Mouse (Mus musculus): Measurements from ENCODE around the gene Acsm3. TPM values are rescaled to one million over a fixed set of nuclear protein-coding genes. Genes with fewer than 3 reads are reported as not detected.
"Not testable (repeated sequence)": the region's sequence is repeated elsewhere in the genome, so short reads cannot be mapped to it uniquely, and the experiment has no call there.

The Acsm3 gene
- polyA plus RNA-seq, 1 experiment from 2014 or later: 21.7 TPM

DNA sequence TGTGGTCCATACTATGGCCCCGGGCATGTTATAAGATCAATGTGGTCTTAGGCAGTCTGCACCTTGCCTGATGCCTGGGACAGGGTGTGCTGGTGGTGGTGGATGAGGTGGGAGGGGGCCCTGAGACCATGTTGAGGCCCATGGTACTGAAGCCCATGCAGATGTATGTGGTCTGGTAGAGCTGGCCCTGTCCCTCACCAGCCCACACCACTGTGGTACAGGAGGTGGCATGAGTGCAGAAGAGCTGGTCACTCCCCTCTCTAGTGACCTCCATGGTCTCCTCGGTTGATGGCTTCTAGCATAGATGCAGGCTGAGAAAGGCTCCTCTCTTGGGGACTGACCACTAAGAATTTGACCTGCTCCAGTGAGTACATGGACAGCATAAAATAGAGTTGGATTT is 21.8 kb upstream of the Acsm3 start:
- H3K9me3 ChIP-seq (ENCODE audit: low read length): 0 out of 2 replicates have a peak, but pooled peaks cover 2% of the 10 kb centered on the region
- no peak overlapping the region for H3K4me3 ChIP-seq (ENCODE audit: low read depth, low read length)
- no peak overlapping the region for H3K4me2 ChIP-seq (ENCODE audit: low read depth, low read length)
- no peaks in the 10 kb centered on the region for H3K36me3 ChIP-seq (replicated peaks; ENCODE audit: insufficient read depth, low read length)
- H3K27me3 ChIP-seq (ENCODE audit: insufficient read depth, low read length): no peaks in the 10 kb centered on the region
- TF ChIP-seq CTCF (IDR thresholded peaks at IDR 0.05; ENCODE audit: low read depth) (no peak), EP300 (IDR thresholded peaks at IDR 0.05; ENCODE audit: low read depth) (no peak)
- WGBS (ENCODE audit: insufficient replicate concordance): 74% methylated on average over 2 of the region's 2 CpGs
- ATAC-seq: no peak
- DNase-seq: no peak
- H3K27ac ChIP-seq (ENCODE audit: low read depth): no peak overlapping the region
- no peak overlapping the region for H3K9ac ChIP-seq (replicated peaks)
- no peaks in the 10 kb centered on the region for H3K4me1 ChIP-seq (ENCODE audit: insufficient read depth)

DNA sequence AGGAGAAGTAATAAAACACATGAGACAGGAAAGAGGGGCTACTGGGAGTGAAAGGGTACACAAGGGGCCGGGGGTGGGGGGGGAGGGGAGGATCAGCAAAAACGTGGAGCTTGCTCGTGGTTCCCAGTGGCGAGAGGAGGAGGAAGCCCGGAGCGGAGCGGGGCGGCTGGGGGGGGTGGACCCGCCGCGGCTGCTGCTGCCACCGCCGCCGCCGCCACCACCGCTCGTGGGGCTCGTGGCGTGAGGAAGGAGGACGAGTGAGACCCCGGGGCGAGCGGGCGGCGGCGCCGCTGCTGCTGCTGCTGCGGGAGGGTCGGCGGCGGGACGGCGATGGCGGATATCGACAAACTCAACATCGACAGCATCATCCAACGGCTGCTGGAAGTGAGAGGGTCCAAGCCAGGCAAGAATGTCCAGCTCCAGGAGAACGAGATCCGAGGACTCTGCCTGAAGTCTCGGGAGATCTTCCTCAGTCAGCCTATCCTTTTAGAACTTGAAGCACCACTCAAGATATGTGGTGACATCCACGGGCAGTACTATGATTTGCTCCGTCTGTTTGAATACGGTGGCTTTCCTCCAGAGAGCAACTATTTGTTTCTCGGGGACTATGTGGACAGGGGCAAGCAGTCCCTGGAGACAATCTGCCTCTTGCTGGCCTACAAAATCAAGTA is 20.8 kb upstream of the Acsm3 start:
- peak overlapping the region; percentile 52 for H3K4me2 ChIP-seq (ENCODE audit: low read depth, low read length)
- not testable (repeated sequence) for H3K36me3 ChIP-seq (replicated peaks; ENCODE audit: insufficient read depth, low read length); H3K9ac ChIP-seq (replicated peaks); H3K4me1 ChIP-seq (ENCODE audit: insufficient read depth); H3K4me3 ChIP-seq (ENCODE audit: low read depth, low read length); DNase-seq; ATAC-seq; H3K27me3 ChIP-seq (ENCODE audit: insufficient read depth, low read length); H3K27ac ChIP-seq (ENCODE audit: low read depth); H3K9me3 ChIP-seq (ENCODE audit: low read length)
- 6% methylated on average over 17 of the region's 44 CpGs for WGBS (ENCODE audit: insufficient replicate concordance)

DNA sequence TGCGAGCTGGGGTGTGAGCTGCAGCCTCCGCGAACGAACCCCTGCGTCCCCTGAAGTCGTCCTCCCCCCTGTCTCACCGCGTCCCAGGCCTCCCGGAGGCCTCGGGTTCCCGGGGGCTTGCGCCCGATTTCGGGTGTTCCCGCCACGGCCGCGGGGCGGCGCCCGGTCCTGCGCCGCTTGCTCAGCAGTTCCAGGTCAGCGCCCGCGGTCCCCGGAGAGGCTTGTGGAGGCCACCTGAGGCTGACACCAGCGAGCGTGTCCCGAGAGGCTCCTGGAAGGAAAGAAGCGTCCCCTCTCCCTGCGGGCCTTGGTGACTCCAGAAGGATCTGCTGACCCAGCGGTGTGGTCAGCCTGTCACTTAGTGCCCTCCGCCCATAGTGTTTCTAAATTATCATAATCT is 16.4 kb upstream of the Acsm3 start:
- peak; percentile 66 for DNase-seq
- Histone ChIP-seq H3K4me2 (ENCODE audit: low read depth, low read length) (peak overlapping the region; percentile 4), H3K9ac (replicated peaks) (no peak overlapping the region), H3K4me3 (ENCODE audit: low read depth, low read length) (no peak overlapping the region), H3K36me3 (replicated peaks; ENCODE audit: insufficient read depth, low read length) (no peaks in the 10 kb centered on the region), H3K27ac (ENCODE audit: low read depth) (no peak overlapping the region), H3K27me3 (ENCODE audit: insufficient read depth, low read length) (no peaks in the 10 kb centered on the region), H3K9me3 (ENCODE audit: low read length) (no peaks in the 10 kb centered on the region), H3K4me1 (ENCODE audit: insufficient read depth) (0 out of 2 replicates have a peak, but pooled peaks cover 2% of the 10 kb centered on the region)
- TF ChIP-seq EP300 (IDR thresholded peaks at IDR 0.05; ENCODE audit: low read depth) (no peak), CTCF (IDR thresholded peaks at IDR 0.05; ENCODE audit: low read depth) (peak; percentile 64)
- ATAC-seq: peak; percentile 73
- WGBS (ENCODE audit: insufficient replicate concordance): 9% methylated on average over 34 of the region's 34 CpGs

DNA sequence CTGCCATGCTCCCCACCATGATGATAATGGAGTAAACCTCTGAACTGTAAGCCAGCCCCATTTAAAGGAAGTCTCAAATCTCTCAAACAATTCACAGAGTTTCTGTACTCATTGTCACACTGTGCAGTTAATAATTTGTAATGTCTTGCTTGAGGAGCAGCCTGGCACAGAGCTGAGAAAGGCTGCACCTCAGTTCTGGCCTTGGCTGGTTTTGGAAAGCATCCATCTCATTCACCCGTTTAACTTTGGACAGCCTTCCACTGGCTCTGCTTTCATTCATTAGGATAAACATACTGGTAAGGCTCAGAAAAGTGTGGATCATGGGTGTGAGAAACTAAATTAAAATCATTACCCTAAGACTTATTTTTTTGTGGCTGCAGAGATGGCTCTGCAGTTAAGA is 14.9 kb upstream of the Acsm3 start:
- no peak overlapping the region for H3K4me3 ChIP-seq (ENCODE audit: low read depth, low read length)
- H3K36me3 ChIP-seq (replicated peaks; ENCODE audit: insufficient read depth, low read length): no peaks in the 10 kb centered on the region
- H3K27ac ChIP-seq (ENCODE audit: low read depth): no peak overlapping the region
- H3K27me3 ChIP-seq (ENCODE audit: insufficient read depth, low read length): no peaks in the 10 kb centered on the region
- no peak overlapping the region for H3K4me2 ChIP-seq (ENCODE audit: low read depth, low read length)
- ATAC-seq (no peak), DNase-seq (no peak)
- H3K9me3 ChIP-seq (ENCODE audit: low read length): no peaks in the 10 kb centered on the region
- TF ChIP-seq CTCF (IDR thresholded peaks at IDR 0.05; ENCODE audit: low read depth): no peak
- TF ChIP-seq EP300 (IDR thresholded peaks at IDR 0.05; ENCODE audit: low read depth): no peak
- peaks cover 7% of the 10 kb centered on the region; the same call in 1 of the 2 replicates for H3K4me1 ChIP-seq (ENCODE audit: insufficient read depth)
- no peak overlapping the region for H3K9ac ChIP-seq (replicated peaks)
- WGBS (ENCODE audit: insufficient replicate concordance): 76% methylated on average over 1 of the region's 1 CpGs

DNA sequence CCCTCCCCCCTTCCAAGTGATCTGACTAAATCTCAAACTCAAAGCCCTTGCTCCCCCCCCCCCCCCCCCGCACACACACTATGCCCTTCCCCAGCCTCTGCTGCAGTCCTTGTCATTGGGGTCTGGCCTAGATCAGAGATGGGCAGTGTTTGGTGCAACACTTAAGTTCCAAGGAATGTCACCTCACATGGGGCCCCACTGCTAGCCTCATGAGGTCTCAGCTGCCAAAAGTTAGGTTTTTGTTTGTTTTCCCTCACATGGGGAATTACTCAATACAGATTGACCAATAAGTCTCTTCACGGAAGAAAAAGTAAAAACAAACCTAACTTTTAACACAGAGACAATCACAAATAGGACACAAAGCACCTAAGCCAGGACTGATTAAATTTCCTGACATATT is 12.0 kb upstream of the Acsm3 start:
- Histone ChIP-seq H3K4me2 (ENCODE audit: low read depth, low read length) (no peak overlapping the region), H3K27me3 (ENCODE audit: insufficient read depth, low read length) (no peaks in the 10 kb centered on the region), H3K27ac (ENCODE audit: low read depth) (peak overlapping the region; percentile 87), H3K9ac (replicated peaks) (no peak overlapping the region), H3K4me1 (ENCODE audit: insufficient read depth) (peaks cover 7% of the 10 kb centered on the region; the same call in 1 of the 2 replicates), H3K4me3 (ENCODE audit: low read depth, low read length) (no peak overlapping the region), H3K36me3 (replicated peaks; ENCODE audit: insufficient read depth, low read length) (no peaks in the 10 kb centered on the region), H3K9me3 (ENCODE audit: low read length) (no peaks in the 10 kb centered on the region)
- WGBS (ENCODE audit: insufficient replicate concordance): 38% methylated on average over 1 of the region's 2 CpGs
- ATAC-seq (peak; percentile 76), DNase-seq (peak; percentile 20)
- TF ChIP-seq EP300 (IDR thresholded peaks at IDR 0.05; ENCODE audit: low read depth) (peak; percentile 45; the same call in 1 of the 2 replicates), CTCF (IDR thresholded peaks at IDR 0.05; ENCODE audit: low read depth) (no peak)

DNA sequence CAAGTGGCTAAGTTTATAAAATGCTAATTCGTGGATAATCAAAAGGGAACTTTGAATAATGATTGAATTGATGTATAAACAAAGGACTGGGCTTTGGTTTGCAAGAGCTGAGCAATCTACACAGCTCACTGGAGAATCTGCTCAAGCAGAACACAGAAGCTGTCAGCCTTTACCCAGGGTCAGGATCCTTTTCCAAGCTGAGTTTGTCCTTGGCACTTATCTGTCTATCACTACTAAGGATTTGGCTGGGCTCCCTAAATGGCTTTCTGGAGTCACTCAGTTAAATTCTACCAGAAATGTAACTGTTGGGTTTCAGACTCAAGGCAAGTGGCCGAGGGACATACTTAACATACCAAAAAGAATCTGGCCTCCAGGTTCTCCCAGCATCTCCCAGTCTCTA is 10.8 kb upstream of the Acsm3 start:
- Histone ChIP-seq H3K9me3 (ENCODE audit: low read length) (no peaks in the 10 kb centered on the region), H3K4me3 (ENCODE audit: low read depth, low read length) (no peak overlapping the region), H3K9ac (replicated peaks) (no peak overlapping the region), H3K4me1 (ENCODE audit: insufficient read depth) (peaks cover 5% of the 10 kb centered on the region; the same call in 1 of the 2 replicates), H3K27me3 (ENCODE audit: insufficient read depth, low read length) (no peaks in the 10 kb centered on the region), H3K27ac (ENCODE audit: low read depth) (peak overlapping the region; percentile 87), H3K4me2 (ENCODE audit: low read depth, low read length) (no peak overlapping the region), H3K36me3 (replicated peaks; ENCODE audit: insufficient read depth, low read length) (no peaks in the 10 kb centered on the region)
- 58% methylated on average over 2 of the region's 2 CpGs for WGBS (ENCODE audit: insufficient replicate concordance)
- ATAC-seq (no peak), DNase-seq (no peak)
- no peak for TF ChIP-seq CTCF (IDR thresholded peaks at IDR 0.05; ENCODE audit: low read depth)
- no peak for TF ChIP-seq EP300 (IDR thresholded peaks at IDR 0.05; ENCODE audit: low read depth)

All from liver, postnatal 0 days (tissue).